Mouse (Mus musculus) c-Kit-positive CD71-negative TER-119-negative erythroid progenitor cells, embryonic 14.5 days (primary cell): ENCODE measurements at regions not wholly inside any gene's neighbourhood (a gene's known extent, or its start where the extent isn't known, plus 50 kb on each side); places are given as distances from the start of the nearest gene placed in this dataset.

Experiments
- DNase-seq: peaks from one replicate; pipeline ENCODE4 v3.0.0-alpha.2; 2013; ENCODE audit warnings: low read depth

DNA sequence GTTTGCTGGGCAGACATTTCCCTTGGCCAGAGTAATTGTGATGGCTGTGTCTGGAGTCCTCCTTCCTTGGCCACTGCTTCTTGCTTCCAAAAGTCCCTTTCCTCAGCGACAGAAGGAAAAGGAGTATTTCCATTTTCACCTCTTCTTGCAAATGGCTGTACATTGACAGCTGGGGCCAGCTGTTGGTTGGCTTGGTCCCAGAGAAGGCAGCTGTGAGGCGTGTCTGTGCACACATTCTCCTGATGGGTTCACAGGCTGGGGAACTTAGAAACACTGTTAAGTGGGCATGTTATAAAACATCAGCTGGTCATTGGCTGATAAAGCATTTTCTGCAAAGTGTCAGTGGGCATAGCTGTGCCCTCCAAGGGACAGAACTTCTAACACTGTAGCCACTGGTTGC, 290.4 kb upstream of the Trpc7 start:
- no peak for DNase-seq

DNA sequence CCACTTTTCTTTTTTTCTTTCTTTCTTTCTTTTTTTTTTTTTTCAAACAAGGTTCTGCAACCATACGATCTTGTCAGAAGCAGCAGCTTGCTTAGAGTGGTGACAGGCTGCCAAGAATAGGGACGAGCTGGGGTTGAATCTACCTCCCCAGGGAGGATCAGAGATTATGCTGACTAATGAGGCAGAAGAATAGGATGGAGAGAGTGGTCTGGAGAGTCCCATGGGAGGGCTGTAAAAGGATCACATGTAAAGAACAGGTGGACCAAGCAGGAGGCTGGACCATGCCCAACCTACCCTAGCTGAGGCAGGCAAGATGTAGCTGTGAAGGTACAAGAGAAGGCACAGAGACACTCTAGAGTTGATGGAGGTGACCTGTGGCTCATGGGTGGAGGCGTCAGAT, 274.4 kb upstream of the Trpc7 start:
- DNase-seq, result no peak

DNA sequence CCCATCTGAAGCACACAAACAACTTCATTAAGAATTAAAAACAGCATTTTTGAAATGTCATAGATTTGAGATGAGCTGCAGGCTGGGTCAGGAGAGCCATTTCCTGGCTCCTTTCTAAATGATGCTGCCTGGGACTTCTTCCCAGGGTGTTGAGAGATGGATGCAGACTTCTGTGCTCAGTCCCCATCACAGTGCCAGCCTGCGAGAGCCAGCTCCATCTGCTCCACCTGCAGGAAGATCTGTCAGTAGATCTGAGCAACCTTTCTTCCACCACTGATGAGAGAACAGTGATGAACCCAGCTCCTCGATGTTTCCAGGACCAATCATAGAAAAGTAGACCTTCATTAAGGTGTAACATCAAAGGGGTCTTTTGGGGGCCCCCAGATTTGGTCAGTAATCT, 273.8 kb upstream of the Trpc7 start:
- no peak for DNase-seq

DNA sequence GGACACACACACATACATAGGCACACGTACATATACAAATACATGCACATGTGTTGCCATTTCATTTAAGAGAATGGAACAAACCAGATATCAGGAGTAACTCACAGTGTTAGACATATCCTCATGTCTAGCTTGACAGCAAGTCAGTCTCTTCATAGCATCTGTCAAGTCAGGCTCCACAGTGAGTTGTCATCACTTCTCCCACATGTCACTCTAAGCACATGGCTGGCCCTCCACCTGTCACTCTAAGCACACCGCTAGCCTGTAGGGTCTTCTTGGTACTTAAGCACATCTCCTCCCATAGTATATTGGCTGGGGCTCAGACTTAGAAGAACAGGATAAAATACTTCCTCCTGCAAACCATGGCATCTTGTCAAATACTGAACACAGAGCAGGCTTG, 269.6 kb upstream of the Trpc7 start:
- no peak for DNase-seq

DNA sequence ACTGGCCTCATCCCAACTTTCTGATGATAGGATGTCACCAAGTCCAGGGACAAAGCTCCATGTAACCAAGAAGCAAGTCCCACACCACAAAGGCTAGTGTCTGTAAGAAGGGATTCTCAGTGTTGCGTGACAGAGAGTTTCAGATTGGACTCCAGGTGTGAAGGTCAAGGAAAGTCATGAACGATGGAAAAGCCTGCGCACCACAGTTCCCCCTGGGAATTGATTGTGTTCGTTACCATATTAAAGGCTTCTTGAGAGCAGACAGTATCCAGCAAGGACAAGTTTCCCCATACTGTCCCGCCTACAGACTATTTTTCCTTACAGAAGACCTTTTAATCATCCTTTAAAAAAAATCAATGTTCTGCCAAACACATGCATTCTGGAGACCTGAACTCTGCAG, 257.0 kb upstream of the Trpc7 start:
- no peak for DNase-seq

DNA sequence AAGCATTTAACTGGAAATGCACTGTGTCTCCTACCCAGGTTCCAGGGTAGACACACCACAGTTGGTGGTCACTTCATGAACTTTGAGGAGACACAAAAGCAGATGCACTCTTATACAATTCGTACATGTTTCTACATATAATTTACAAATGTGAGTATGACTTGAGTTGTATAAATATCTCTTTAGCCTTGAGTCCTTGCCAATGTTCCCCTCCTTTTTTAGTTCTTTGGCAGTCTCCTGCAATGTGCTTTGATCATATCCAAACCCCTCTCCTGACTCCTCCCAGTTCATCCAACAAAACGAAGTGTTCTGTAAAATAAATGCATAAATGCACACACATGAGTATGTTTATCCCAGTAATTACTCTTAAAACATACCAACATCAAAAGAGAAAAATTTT, 251.8 kb upstream of the Trpc7 start:
- DNase-seq, result no peak

DNA sequence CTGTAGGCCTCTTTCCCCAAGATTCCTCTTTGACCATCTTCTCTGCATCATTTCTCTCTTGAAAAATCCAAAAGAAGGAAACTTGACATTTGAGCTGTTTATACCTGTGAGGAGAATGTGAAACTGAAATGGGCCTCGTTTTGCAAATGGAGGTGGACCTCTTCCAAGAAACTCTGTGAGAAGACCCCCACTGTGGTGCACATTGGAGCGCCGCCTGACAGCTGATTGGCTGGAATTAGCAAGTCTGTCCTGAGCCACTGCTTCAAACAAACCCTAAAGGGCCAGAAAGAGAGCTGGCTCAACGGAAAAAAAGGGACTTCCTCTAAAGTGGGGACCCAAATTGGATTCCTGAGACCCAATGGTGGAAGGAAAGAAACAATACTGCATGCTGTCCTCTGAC, 250.9 kb upstream of the Trpc7 start:
- no peak for DNase-seq

DNA sequence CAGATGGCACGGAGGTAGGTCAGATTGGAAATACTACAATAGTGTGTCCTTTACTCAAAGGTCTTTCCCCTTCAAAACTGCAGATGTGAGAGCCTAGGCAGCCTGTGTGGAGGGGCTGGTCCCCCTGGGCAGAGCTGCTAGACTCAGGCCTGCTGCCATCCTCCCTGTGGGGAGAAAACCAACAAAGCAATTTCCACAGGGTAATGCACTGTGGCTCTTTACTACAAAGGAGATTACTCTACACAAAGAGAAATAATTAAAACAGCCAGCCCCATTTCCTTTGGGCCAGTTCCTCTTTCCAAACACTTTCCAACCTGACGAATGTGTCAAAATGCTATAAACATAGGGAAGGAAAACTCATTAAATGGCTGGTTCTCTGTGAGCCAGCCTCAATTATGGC, 250.0 kb upstream of the Trpc7 start:
- no peak for DNase-seq

DNA sequence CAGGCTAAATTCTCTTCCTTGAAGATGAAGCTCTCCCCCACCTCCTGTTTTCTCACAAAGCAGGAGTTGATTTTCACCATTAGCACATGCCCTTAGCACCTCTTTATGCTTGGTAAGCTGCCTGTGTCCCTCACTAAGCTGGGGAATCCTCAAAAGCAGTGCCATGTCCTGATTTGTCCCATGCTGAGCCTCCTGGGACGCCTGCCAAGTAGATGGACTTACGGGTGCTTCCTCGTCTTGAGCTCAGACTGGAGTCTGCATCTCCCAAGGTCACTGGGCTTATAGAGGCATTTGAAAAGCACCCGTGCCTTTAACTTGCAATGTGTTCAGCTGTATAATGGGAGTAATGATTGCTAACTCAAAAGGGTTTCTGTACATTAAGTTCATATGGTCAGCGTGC, 247.1 kb upstream of the Trpc7 start:
- no peak for DNase-seq

DNA sequence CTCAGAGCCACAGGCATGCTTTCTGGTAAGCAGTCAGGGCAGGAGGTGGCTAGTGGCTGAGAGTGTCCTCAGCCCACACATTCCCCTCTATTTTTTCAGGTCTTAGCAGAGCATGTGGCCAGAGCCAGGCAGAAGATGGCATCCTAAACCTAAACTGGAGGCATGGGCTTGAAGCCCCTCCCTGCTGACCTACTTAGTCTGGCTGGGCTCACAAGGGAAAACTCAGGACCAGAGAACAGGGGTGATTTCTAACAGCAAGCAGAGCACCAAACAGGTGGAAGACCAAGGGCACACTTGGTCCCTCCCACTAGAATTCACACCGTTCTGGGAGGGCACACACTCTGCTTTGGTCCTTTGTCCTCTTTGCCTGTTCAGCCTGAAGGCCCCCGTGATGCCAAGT, 246.6 kb upstream of the Trpc7 start:
- DNase-seq, result no peak

DNA sequence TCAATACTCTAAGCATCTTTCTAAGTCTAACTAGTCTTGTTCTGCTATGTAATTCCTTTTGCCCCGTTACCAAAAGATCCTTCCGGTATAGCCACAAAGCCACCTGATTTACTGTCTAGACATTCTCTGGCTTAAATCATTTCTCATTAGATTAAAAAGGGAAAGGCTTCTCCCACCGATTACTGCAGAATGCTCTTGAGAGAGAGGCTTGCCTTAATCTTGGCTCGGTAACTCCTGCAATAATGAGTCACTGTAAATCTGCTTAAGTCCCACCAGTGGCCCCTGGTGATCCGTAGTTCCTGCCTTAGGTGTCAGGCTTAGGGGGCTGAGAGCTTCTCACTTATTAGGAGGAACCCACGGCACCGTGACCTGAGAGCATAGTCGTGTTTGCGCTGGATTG, 220.1 kb upstream of the Trpc7 start:
- DNase-seq, result no peak

DNA sequence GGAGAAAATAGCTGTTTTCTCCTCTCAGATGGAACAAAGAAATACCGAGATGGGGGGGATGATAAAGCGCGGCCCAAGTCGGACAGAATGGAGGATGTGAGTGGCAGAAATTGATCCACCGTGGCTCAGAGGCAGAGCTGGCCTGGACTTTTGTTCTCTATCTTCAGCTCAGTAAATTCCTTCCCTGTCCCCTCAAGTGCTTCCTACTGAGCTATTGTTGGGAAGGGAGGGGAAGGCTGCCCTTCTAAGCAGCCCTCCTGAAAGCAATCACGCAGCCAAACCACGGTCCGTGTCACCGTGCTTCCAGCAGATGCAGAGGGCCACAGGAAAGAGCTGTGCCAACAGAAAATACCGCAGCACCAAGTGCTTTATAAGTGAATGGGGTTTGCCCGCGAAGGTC, 212.2 kb upstream of the Trpc7 start:
- DNase-seq, result no peak

DNA sequence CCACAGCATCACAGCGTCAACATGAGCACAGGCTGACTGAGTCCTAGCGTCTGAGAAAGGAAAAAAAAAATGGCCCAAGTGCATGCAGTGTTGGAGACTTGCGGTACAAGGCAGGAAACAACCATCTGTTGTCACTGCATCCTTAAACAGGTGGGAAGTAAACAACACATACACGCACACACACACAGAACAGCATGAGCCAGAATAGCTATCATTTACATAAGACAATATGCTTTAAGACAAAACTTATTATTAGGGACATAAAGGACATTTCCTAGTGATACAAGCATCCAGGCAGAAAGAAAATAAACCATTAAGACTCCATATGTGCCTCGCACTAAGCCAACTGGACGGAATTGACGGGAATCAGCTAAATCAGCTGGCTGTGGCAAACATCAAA, 203.8 kb upstream of the Trpc7 start:
- no peak for DNase-seq

DNA sequence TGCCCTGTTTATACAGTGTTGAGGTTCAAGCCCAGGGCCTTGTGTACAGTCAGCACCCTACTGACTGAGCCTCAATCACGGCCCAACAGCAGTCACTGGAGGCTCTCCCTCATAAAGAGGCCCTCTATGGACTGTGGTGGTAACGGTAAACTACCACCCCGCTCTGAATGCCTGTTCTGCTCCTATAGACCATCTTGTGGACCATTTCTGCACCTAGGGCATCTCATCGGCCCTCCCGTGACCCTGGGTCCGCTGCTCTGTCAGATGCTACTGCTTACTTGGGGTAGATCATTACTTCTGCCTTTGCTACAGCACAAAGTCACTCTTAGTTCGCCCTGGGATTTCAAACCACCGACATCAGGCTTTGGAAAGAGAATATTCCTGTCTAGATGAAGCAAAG, 196.1 kb upstream of the Trpc7 start:
- DNase-seq, result no peak

DNA sequence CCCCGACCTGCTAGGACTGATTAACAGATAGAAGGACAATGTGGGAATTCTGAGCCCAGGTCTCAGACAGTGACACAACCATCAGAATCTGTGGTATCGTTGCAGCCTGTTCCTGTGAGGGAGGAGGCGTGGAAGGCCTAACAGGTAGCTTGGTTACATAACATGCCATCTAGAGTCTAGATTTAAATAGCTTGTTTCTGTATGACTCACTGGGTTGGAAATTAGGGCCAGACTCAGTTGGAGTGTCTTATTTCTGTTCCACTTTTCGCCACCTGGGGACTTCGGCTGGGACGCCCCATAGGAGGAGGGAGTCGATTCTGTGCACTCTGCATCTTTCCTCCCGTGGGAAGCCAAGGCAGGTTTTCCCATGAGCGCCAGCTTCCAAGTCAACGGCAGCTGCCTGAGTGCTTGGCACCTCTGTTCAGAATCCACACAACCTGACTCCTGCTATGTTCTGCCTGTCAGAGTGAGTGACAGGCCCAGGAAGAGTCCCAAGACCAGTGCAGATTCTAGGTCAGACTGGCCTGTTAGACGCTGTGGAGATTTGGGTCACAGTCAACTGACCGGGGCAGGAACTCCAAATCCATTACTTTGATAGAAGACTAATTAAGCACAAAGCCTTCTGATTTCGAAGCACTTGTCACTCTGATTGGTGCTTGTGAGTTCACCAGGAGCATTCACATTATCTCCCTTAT, 193.7 kb upstream of the Trpc7 start:
- no peak for DNase-seq

DNA sequence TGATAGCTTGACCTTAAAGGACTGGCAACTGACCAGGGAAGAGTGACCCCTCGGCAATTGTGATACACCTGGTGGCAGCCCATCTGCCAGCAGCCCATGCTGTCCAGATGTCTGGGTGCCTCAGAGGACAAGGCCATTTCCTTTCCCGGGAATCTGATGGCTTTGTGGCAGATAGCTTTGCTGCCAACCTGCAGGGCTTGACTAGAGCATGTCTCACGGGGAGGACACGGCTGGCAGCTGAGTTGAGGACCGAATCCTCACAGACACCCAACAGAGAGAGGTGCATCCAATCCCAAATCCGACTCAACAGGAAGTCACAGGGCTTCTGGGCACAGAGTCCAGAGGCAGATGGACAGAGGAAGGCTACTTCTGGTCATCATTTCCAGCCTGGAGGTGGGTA, 192.2 kb upstream of the Trpc7 start:
- DNase-seq, result no peak

DNA sequence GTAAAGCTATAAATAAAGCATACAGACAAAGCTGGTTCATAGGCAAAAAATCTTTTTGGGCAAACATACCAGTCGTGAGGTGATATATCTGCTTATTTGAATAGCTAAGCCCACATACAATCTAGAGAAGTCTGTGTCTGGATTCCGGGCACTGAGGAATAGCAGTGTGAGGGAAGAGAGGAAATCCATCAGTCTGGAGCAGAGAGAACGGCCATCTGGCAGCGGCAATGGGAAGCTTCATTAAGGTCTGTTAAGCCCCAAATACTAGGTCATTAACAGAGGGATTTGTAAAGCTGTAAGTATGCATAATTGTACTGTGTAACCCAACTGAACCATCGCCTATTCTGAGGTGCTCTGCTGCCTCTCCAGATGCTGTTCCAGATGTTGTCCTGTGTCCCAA, 191.6 kb upstream of the Trpc7 start:
- no peak for DNase-seq

DNA sequence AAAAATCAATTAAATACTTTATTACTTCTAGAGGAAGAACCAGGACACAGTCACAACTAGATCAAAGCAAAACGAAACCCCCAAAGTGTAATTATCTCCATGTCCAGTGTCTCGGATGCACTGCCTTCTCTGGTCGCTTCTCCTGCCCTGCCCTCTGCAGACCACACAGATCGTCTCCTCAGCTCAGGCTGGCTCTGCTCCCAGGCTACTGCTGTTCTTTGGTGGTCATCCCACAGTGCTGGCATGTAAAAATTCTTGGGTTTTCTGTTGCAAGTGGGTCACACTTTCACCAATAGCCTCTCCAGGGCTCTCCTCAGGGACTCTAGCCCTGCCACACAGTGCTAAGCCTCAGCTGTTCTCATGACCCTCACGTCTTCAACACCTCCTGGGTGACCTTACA, 188.0 kb upstream of the Trpc7 start:
- DNase-seq, result no peak

DNA sequence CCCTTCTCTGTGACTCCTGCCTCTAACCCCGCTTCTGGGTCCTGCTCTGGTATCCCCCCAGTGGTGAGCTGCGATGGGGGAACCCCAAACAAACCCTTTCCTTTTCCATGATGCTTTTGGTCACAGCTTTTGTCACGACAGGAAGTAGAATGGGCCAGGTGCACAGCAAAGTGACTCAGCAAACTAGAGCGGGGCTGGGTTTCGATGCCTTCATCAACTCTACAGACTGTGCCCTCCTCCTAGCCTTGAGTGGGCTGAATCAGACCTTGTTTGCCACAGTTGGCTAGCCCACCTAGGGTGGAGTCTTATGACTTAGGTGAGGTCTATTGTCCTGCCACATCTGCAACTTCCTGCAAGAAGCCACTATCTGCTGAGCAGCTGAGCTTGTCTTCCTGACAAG, 174.7 kb upstream of the Trpc7 start:
- DNase-seq, result no peak

DNA sequence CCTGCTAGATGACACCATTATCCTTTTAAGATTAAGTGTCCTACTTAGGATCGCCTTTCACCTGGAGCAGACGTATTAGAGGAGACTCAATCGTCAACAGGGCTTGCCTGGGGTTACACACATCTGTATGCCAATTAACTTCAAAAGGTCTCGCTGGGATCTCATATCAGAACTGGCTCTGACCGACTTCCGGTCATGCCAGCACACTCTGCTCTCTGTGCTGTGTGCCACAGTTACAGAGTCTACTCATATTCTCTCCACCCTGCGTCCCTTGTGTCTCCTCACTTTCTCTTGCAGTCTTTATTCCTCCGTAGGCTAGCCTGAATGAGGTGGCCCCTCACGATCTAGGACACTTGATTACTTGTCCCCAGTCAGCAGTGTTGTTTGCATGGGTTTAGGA, 165.9 kb upstream of the Trpc7 start:
- no peak for DNase-seq

DNA sequence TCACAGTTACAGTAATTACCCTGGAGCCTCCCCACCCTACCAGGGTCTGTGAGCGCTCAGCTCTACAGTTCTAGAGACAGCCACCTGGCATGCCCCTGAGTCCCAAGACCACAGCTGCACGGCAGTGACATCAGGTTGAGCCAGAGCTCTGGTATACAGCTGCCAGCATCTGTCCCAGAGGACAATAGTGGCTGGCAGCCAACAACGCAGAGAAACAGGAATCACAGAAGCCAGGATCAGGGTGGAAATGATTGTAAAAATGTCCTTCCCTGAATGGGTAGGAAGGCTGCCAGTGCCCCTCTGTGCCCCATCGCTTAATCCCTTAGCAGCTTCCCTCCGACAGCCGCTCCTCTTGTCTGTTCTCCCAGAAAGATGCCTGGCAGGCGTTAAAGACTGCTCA, 165.3 kb upstream of the Trpc7 start:
- DNase-seq, result no peak

DNA sequence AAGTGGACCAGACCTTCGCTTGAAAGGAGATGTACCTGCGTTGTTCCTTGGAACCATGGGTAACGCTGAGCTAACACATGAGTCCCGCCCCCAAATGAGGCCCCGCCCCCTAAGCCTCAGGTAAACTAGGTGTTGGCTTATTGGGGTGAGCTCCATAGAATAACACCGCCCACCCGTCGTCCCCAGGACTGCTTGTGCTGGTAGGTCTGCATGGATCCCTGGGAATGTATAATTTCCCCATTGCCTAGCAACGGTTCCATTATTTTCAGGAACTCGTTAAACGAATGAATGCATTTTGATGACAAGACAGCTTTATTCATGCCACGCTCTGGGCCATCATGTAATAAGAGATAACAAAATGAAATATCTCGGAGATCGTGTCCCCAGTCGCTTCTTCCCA, 161.0 kb upstream of the Trpc7 start:
- DNase-seq, result no peak

DNA sequence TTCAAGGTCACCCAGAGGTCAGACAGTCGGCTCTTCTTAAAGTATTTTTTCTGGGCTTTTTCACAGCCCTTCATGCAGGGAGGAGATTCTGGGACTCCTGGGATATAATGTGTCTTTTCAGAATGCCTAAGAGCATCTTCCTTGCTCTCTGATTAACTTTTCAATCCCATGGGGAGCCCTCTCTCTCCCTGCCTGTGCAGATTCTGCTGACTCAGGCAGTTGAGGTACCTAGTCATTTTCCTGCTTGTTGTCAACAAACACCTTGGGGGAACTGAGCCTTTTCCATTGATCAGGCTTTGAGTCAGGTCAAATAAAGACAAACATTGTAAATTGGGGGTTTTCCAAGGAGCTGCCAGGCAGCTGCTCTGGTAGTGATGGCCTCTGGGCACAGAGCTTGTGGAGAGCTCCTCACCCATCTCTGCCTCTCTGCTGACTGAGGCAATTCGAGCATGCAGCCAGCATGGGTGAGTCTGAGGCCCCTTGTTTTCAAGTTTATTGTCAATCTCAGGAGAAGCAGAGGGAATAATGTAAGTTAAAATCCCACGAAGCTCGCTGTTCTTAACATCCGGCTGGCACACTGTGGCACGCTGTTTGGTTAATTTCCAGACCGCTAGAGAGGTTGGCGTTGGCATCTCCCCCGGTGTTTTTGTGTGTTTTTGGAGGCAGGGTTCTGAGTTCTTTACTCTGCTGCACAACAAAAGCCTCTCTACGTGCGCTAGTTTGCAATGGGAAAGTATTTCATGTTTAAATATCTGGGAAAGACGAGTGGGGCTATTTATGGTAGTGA, 159.8 kb upstream of the Trpc7 start:
- DNase-seq, result no peak

DNA sequence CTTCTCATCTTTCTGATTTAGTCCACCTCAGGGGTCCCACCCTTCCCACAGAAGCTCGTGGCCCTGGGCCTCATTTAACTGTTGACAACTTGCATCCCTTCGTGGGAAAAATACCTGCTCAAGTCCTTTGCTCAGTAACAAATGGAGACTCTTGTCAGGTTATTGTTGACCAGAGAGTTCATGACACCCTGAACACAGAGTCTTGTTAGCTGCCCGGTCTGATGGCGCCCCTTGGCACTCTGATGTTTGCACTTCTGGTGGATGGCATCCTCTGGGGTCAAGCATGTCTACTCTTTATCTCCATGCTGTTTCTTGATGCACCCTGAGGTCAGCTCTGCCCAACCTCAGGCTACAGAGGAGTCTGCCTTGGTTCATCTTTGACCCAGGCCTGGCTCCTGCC, 157.6 kb upstream of the Trpc7 start:
- no peak for DNase-seq
